Comparison of ENCODE assay signal across 8 mouse cellular contexts in genomic region chr7:80134454-80135172, GRCm38 (mm10). TPM values are rescaled to one million over a fixed set of nuclear protein-coding genes. Genes with fewer than 3 reads are reported as not detected.
DNase-seq lines count a peak whose midpoint lies in the region; ATAC-seq and TF ChIP-seq lines count a peak whose summit lies in the region.

No protein-coding gene starts in this region.

- no peaks in the 10 kb centered on the region for H3K36me3 ChIP-seq in embryonic facial prominence, embryonic 13.5 days
- no peaks in the 10 kb centered on the region for H3K36me3 ChIP-seq in embryonic facial prominence, embryonic 10.5 days (replicated peaks)
- H3K36me3 ChIP-seq in kidney, embryonic 14.5 days (ENCODE audit: control insufficient read depth, insufficient read depth, low read length), result no peaks in the 10 kb centered on the region
- no peaks in the 10 kb centered on the region for H3K36me3 ChIP-seq in limb, embryonic 14.5 days (ENCODE audit: control insufficient read depth, insufficient read depth, low read length)

- no peak overlapping the region for H3K4me2 ChIP-seq in embryonic facial prominence, embryonic 13.5 days
- H3K4me2 ChIP-seq in kidney, embryonic 14.5 days (replicated peaks; ENCODE audit: low read depth, low read length), result no peak overlapping the region
- peak overlapping the region; percentile 11; the same call in 1 of the 2 replicates for H3K4me2 ChIP-seq in limb, embryonic 14.5 days (replicated peaks; ENCODE audit: low read depth, low read length, severe bottlenecking)

- H3K4me3 ChIP-seq in embryonic facial prominence, embryonic 13.5 days, result no peak overlapping the region
- no peak overlapping the region for H3K4me3 ChIP-seq in embryonic facial prominence, embryonic 10.5 days
- H3K4me3 ChIP-seq in cerebellum, adult 2 months (replicated peaks; ENCODE audit: insufficient read depth, low read depth, low read length), result no peak overlapping the region
- H3K4me3 ChIP-seq in kidney, embryonic 14.5 days (ENCODE audit: low read length), result no peak overlapping the region
- H3K4me3 ChIP-seq in limb, embryonic 14.5 days (replicated peaks; ENCODE audit: low read length), result no peak overlapping the region

- no peak for TF ChIP-seq POLR2A in cerebellum, adult 2 months (IDR thresholded peaks at IDR 0.05; ENCODE audit: borderline replicate concordance, insufficient read depth, low read length)
- no peak for TF ChIP-seq POLR2A in limb, embryonic 14.5 days (IDR thresholded peaks at IDR 0.05; ENCODE audit: borderline replicate concordance, extremely low read depth, insufficient read depth, insufficient read length)

- peak overlapping the region; percentile 82 for H3K27ac ChIP-seq in embryonic facial prominence, embryonic 13.5 days
- no peak overlapping the region for H3K27ac ChIP-seq in embryonic facial prominence, embryonic 10.5 days (replicated peaks)
- H3K27ac ChIP-seq in cerebellum, adult 2 months (ENCODE audit: insufficient read depth, low read length), result no peak overlapping the region
- H3K27ac ChIP-seq in kidney, embryonic 14.5 days (ENCODE audit: low read depth, low read length), result no peak overlapping the region
- peak overlapping the region; percentile 58 for H3K27ac ChIP-seq in limb, embryonic 14.5 days (replicated peaks; ENCODE audit: low read depth, low read length)

- WGBS in embryonic facial prominence, embryonic 13.5 days, result 37% methylated on average over 8 of the region's 8 CpGs
- WGBS in embryonic facial prominence, embryonic 10.5 days, result 54% methylated on average over 8 of the region's 8 CpGs
- 22% methylated on average over 8 of the region's 8 CpGs for WGBS in cerebellum, adult 2 months
- 39% methylated on average over 8 of the region's 8 CpGs for WGBS in kidney, embryonic 14.5 days
- 30% methylated on average over 8 of the region's 8 CpGs for WGBS in limb, embryonic 14.5 days

- ATAC-seq in embryonic facial prominence, embryonic 13.5 days (ENCODE audit: insufficient number of reproducible peaks, insufficient read depth, low FRiP score, low TSS enrichment, low read depth), result peak; percentile 57
- 0 out of 2 replicates have a peak, but pooled peaks have one; percentile 35 for ATAC-seq in kidney, embryonic 14.5 days (ENCODE audit: low FRiP score, low TSS enrichment)
- ATAC-seq in limb, embryonic 14.5 days (ENCODE audit: low FRiP score, low read depth), result peak; percentile 67

- no peaks in the 10 kb centered on the region for H3K27me3 ChIP-seq in embryonic facial prominence, embryonic 13.5 days
- no peaks in the 10 kb centered on the region for H3K27me3 ChIP-seq in embryonic facial prominence, embryonic 10.5 days (replicated peaks; ENCODE audit: low read depth, poor library complexity, severe bottlenecking)
- no peaks in the 10 kb centered on the region for H3K27me3 ChIP-seq in cerebellum, adult 2 months (ENCODE audit: control insufficient read depth, insufficient read depth, low read length)
- H3K27me3 ChIP-seq in kidney, embryonic 14.5 days (ENCODE audit: control insufficient read depth, insufficient read depth, low read length), result no peaks in the 10 kb centered on the region
- H3K27me3 ChIP-seq in limb, embryonic 14.5 days (ENCODE audit: control insufficient read depth, insufficient read depth, low read length), result no peaks in the 10 kb centered on the region

- DNase-seq in embryonic facial prominence, embryonic 10.5 days (ENCODE audit: low spot score), result no peak
- peak; percentile 44 to 66 for DNase-seq in cerebellum, adult 2 months
- peak; percentile 45 to 82 for DNase-seq in gastrocnemius, postnatal 4 days (ENCODE audit: low spot score in 2 of 2)
- DNase-seq in limb, embryonic 14.5 days (ENCODE audit: low spot score), result peak; percentile 81
- peak; percentile 64 for DNase-seq in ovary, postnatal 10 days (ENCODE audit: low spot score)
- DNase-seq in thymus, postnatal 14 days, result no peak

- peak overlapping the region; percentile 41; the same call in 1 of the 2 replicates for H3K9ac ChIP-seq in embryonic facial prominence, embryonic 13.5 days
- no peak overlapping the region for H3K9ac ChIP-seq in kidney, embryonic 14.5 days (ENCODE audit: low read depth, low read length)
- no peak overlapping the region for H3K9ac ChIP-seq in limb, embryonic 14.5 days (ENCODE audit: low read depth, low read length, severe bottlenecking)

- TF ChIP-seq CTCF in cerebellum, adult 2 months (IDR thresholded peaks at IDR 0.05; ENCODE audit: borderline replicate concordance, insufficient read depth, low read depth, low read length), result no peak

- peaks cover 13% of the 10 kb centered on the region for H3K9me3 ChIP-seq in embryonic facial prominence, embryonic 13.5 days
- H3K9me3 ChIP-seq in embryonic facial prominence, embryonic 10.5 days, result peaks cover 14% of the 10 kb centered on the region
- peaks cover 11% of the 10 kb centered on the region for H3K9me3 ChIP-seq in kidney, embryonic 14.5 days (ENCODE audit: control insufficient read depth, low read length)
- H3K9me3 ChIP-seq in limb, embryonic 14.5 days (ENCODE audit: control insufficient read depth, low read length), result peaks cover 11% of the 10 kb centered on the region; the same call in 1 of the 2 replicates

- peaks cover 23% of the 10 kb centered on the region for H3K4me1 ChIP-seq in embryonic facial prominence, embryonic 13.5 days
- peaks cover 6% of the 10 kb centered on the region; the same call in 1 of the 2 replicates for H3K4me1 ChIP-seq in embryonic facial prominence, embryonic 10.5 days
- H3K4me1 ChIP-seq in cerebellum, adult 2 months (ENCODE audit: control insufficient read depth, insufficient read depth, low read length), result peaks cover 6% of the 10 kb centered on the region
- H3K4me1 ChIP-seq in kidney, embryonic 14.5 days (ENCODE audit: control insufficient read depth, insufficient read depth, low read length), result no peaks in the 10 kb centered on the region; the same call in 1 of the 2 replicates
- H3K4me1 ChIP-seq in limb, embryonic 14.5 days (ENCODE audit: control insufficient read depth, insufficient read depth, low read length), result peaks cover 15% of the 10 kb centered on the region

RNA-seq across cellular contexts. Expression of gene Idh2, which starts 19.4 kb away (rescaled TPM):
- polyA plus RNA-seq in embryonic facial prominence, embryonic 13.5 days (2015; fragmentation: Nextera tagmentation; extraction: Ambion mirVana), result 514 and 560 TPM in 2 replicates
- polyA plus RNA-seq in embryonic facial prominence, embryonic 10.5 days (2016; fragmentation: Nextera tagmentation; extraction: Ambion mirVana), result 522 and 534 TPM in 2 replicates
- polyA plus RNA-seq in cerebellum, adult 2 months (2012; rRNA removed), result 77.9 and 84.0 TPM in 2 replicates
- total RNA-seq in gastrocnemius, postnatal 4 days (2021), result 100 to 1,000 TPM; 433 to 473 TPM
- 549 and 658 TPM in 2 replicates for polyA plus RNA-seq in kidney, embryonic 14.5 days (2014; fragmentation: Nextera tagmentation; extraction: Ambion mirVana)
- polyA plus RNA-seq in limb, embryonic 14.5 days (2012; rRNA removed), result 457 and 501 TPM in 2 replicates
- 580 and 595 TPM in 2 replicates for polyA plus RNA-seq in limb, embryonic 14.5 days (2014; fragmentation: Nextera tagmentation; extraction: Ambion mirVana)

RNA-seq across cellular contexts. Expression of gene Sema4b, which starts 52.0 kb away (rescaled TPM):
- polyA plus RNA-seq in embryonic facial prominence, embryonic 13.5 days (2015; fragmentation: Nextera tagmentation; extraction: Ambion mirVana), result 18.6 and 19.8 TPM in 2 replicates
- polyA plus RNA-seq in embryonic facial prominence, embryonic 10.5 days (2016; fragmentation: Nextera tagmentation; extraction: Ambion mirVana), result 11.4 and 11.9 TPM in 2 replicates
- 10.7 and 11.5 TPM in 2 replicates for polyA plus RNA-seq in cerebellum, adult 2 months (2012; rRNA removed)
- 1 to 10 TPM; 5.4 to 5.6 TPM for total RNA-seq in gastrocnemius, postnatal 4 days (2021)
- 13.0 and 19.9 TPM in 2 replicates for polyA plus RNA-seq in kidney, embryonic 14.5 days (2014; fragmentation: Nextera tagmentation; extraction: Ambion mirVana)
- polyA plus RNA-seq in limb, embryonic 14.5 days (2012; rRNA removed), result 8.2 and 12.3 TPM in 2 replicates
- 11.5 and 12.0 TPM in 2 replicates for polyA plus RNA-seq in limb, embryonic 14.5 days (2014; fragmentation: Nextera tagmentation; extraction: Ambion mirVana)

Comparison
In these comparisons a context has a peak if more than half of its experiments do, and no peak if none do; other contexts are left out.
1. H3K27ac ChIP-seq: peak in embryonic facial prominence, embryonic 13.5 days (single experiment) and limb, embryonic 14.5 days (single experiment); none in embryonic facial prominence, embryonic 10.5 days (single experiment), cerebellum, adult 2 months (single experiment) and kidney, embryonic 14.5 days (single experiment).
2. DNase-seq: peak in cerebellum, adult 2 months (2 of 2), gastrocnemius, postnatal 4 days (2 of 2), limb, embryonic 14.5 days (single experiment) and ovary, postnatal 10 days (single experiment); none in embryonic facial prominence, embryonic 10.5 days (single experiment) and thymus, postnatal 14 days (single experiment).
3. Peak in every context shown above with its lines, with median percentiles within 50 percentile points of each other: ATAC-seq.